Mouse (Mus musculus) inflammation-experienced regulatory T-cells (primary cell): ENCODE measurements around the gene Tubb2a. TPM values are rescaled to one million over a fixed set of nuclear protein-coding genes. Genes with fewer than 3 reads are reported as not detected.

Experiments
- polyA plus RNA-seq, 2 experiments: library from polyadenylated mRNA; unstranded; fragments of 100-300 nt; shearing (Covaris generic); gene quantifications; one replicate each; pipeline ENCODE4 v1.2.1; 2017

Gene Tubb2a
- 10 to 100 TPM; 12.1 to 18.0 TPM for polyA plus RNA-seq

DNA sequence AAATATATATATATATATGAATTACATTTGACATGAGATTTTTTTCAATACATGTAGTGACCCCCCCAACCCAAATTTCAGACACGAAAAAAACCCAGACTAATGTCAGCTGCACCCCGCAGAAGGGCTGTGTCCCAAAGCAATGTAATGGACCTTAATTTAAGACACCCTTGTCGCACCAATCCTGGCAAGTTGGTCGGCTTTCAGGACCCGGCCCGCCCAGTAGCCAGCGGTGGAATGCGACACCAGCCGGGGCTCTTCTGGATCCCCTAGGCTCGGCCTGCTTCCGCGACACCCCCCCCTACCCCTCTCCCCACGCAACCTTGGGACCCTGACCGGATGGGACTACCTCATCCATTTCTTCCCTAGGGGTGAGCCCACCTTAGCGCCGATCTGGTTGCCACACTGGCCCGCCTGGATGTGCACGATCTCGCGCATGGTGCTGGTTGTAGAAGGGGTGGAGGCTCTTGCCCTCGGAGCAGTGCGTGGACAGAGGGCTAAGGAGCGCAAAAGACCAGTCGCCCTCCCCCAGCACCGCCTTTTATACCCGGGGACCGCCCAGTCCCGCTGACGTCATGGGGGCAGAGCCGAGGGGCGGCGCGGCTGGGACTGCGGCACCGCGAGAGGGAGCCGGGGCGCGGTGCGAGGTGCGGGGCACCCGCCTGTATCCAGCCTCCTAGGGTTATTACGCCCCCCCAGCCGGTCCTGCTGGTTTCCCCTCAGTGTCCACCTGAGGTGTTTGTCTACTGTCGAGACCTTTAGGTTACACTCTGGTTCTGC is at the start of gene Tubb2a:
Tubb2a (minus strand) TSS at position 516 of the 780 bp plus-strand sequence.

DNA sequence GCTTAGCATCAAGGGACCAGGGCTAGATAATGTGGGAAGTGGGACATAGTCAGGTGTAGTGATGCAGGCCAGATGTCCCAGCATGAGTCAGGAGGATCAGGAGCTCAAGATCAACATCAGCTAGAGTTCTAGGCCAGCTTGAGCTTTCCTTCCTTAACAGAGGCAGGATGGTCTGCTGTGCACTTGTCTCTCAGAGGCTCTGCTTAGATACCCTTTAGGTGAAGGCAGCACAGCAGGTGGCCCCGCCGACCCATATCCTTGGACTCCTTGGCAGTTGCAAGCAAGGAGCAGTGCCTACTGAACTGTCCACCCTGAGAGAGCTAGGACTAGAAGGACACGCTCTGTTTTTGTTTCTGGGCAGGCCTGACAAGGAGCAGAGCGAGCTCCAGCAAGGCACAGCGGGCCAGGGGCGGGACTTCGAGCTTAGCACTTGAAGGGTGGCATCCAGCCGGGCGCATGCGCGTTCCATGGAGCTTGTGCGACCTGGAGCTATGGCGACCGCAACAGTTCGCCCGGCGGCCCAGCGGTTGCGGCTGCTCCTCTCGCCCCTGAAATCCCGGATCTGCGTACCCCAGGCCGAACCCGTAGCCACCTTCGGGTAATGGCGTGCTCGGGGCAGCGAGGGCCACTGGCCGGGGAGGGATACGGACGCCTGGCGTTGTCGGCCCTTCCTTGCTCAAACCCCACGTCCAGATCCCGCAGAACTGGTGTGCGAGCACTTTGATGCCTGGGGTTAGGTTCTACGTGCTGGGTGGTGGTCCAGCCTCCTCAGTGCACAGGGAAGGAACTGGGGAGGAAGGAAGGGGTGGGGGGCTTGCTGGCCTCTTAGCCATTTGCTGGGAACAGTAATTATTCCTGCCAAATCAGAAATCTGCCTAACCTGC is 40.4 kb downstream of the Tubb2a start, which contains the start of gene Bphl:
Bphl (plus strand) TSS at position 426 of the 884 bp plus-strand sequence.

Other genes starting within 250 kb of the Tubb2a start
- gene Serpinb6e, start 234.6 kb downstream of the Tubb2a start, polyA plus RNA-seq: under 1 TPM; 0.11 to 0.24 TPM
- gene Serpinb6c, start 172.3 kb downstream of the Tubb2a start, polyA plus RNA-seq: under 1 TPM in 1 of 2 experiments, not detected in 1; 0.17 TPM
- gene Nqo2, start 113.3 kb downstream of the Tubb2a start, polyA plus RNA-seq: 10 to 100 TPM in 1 of 2 experiments, 1 to 10 TPM in 1; 6.5 to 21.9 TPM
- 10 to 100 TPM; 62.3 to 82.3 TPM for gene Ripk1, start 75.6 kb downstream of the Tubb2a start, polyA plus RNA-seq
- 10 to 100 TPM; 44.3 to 54.0 TPM for gene Serpinb6a, start 75.2 kb downstream of the Tubb2a start, polyA plus RNA-seq
- 10 to 100 TPM; 30.8 to 37.4 TPM for gene Bphl, start 40.4 kb downstream of the Tubb2a start, polyA plus RNA-seq
- 1 to 10 TPM in 1 of 2 experiments, under 1 TPM in 1; 0.78 to 1.2 TPM for gene Tubb2b, start 52.5 kb upstream of the Tubb2a start, polyA plus RNA-seq
- 10 to 100 TPM; 53.1 to 58.5 TPM for gene Psmg4, start 85.0 kb upstream of the Tubb2a start, polyA plus RNA-seq